Mouse (Mus musculus) liver, adult (tissue): ENCODE data around the gene Nr1h4.

Source experiments
- GATA4 ChIP-seq: IDR thresholded peaks from 2 replicates; pipeline ENCODE4 v1.6.1; 2014; ENCODE audit warnings: mild to moderate bottlenecking, low read length; ENCODE audit not compliant: insufficient replicate concordance

The Nr1h4 gene

DNA sequence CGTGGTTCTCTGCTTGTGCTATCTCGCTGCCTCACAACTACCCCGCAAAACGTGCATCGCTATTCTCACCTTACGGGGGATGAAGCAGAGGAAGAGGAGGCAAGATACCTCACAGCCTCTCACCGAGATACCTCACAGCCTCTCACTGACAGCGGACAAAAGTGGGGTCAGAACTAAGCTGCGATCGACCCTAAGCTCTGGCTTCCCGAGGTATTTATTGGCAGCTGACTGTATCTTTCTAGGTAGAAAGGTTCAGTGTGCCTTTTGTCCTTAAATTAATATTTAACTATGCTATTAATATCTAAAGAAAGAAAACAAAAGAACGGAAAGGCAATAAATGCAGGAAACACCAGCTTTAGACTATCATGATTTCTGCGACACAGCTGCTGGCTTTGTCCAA is 100.6 kb downstream of the Nr1h4 start:
- no peak for TF ChIP-seq GATA4

DNA sequence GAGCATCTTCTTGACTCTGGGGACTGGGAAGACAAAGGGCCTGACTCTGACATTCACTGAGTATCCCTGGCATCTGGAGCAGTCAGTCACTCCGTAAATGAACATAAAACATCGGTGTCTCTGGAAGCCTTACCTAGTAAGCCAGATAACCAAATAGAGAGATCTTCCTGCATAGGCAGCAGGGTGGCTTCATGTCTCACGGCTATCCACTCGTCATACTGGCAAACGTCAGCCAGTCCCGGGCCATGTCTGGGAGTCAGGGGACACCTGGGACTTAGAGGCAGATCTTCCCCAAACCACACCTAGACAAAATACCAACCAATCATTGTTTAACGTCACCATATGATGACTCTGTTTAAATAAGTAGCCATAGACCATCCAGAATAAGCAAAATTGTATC is 102.6 kb downstream of the Nr1h4 start:
- TF ChIP-seq GATA4, result no peak

DNA sequence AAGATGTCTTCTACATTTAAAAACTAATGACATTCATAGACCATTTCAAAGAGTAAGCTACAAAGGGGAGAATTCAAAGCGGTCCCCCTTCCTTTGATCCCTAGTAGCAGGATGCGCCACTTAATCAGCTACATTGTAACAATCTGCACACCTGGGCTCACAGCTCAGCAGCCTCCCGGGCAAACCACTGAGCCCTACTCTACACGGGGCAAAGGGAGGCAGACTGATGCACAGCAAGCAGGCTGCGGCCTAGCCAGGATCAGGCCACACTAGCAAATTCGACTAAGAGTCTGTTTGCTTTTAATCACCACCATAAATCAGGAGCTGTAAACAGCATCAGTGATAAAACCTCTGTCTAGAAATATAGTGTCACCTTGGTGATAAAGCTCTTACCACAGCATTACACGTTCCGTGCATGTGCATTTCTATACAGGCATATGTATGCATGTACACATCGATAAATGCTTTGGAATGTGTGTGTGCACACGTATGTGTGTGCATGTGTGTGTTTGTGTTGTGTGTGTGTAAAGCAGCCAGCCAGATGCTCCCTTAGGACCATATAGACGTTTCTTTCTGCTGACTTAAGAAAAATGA is 108.5 kb downstream of the Nr1h4 start:
- TF ChIP-seq GATA4, result no peak

DNA sequence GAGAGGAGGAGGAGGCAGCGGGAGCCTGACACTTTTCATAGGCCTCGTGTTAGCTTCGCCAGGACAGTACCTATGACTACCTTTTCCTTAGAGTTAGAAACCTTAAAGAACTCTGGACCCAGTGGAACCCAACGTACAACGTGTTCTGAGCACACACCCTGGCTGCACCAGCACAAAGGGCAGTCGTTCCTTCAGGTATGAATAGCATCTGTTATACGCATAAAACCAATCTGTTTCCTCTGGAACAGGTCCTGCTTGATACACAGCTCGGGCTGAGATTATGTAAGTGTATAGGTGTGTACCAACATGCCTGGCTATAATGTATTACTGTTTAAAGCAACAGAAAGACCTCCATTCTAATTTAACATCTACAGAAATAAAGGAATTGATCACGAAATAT is 109.2 kb downstream of the Nr1h4 start:
- TF ChIP-seq GATA4, result no peak

DNA sequence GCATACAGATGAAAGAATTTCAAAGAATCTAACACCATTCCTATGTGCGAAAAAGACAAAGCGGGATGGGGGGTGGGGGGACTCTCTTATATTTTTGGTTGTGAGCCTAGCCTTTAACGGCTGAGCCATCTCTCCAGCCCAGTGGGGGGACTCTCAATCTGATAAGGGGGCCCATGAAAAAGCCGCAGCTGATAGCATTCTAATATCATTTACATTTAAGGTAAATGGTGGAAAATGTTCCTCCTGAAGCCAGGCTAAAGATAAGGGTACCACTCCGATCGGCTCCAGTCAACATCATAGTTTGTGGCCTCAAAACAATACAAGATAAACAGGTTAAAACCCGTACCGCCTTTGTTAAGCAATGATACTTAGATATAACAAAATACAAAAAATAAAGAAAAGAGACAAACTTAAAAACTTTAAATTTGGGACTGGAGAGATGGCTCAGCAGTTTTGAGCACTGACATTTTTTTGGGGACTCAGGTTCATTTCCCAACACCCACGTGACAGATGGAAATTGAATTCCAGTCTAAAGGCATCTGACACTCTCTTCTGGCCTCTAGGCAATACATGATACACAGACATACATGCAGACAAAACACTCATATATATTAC is 110.1 kb downstream of the Nr1h4 start:
- TF ChIP-seq GATA4, result no peak

DNA sequence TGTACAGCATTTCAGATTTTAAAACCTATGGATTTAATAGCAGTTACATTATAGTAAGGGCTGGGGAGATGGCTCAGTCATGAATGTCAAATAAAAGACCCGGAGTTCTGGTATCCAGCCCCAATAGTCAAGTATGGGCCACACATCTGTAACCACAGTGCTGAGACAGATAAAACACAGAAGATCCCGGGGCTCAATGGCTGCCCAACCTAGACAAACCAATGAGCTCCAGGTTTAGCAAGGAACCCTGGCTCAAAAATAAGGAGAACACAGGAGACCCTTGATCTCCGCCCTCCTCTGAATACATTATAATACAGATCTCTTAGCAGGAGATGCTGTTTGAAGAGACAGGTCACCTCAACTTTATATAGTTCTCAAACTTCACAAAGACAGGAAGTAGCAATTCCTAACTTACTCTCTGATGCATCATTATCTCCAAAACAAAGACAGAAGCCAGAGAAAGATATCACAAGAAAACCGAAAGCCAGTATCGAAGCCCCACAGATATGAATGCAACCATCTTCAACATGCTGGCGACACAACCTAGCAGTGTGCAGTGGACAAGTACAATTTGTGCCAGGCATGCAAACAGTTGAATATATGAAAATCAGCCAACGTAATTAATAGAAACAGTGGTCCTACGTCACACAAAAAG is 110.8 kb downstream of the Nr1h4 start:
- TF ChIP-seq GATA4, result no peak

DNA sequence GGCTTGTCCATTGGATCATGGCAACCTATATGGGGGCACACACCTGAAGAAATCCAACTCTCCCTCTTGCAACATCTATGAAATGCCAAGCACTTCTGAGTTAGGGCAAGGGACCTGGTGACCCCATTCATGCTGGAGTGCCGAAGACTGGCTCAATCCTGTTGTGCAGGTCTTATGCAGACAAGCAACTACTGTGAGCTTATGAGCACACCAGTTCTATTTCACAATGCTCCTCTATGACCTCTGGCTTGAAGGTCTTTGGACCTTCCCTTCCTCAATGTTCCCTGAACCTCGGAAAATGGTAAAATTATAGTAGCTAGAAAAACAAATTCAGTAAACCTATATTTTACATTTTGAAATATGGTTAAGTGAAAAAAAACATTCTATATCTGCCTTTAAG is 115.4 kb downstream of the Nr1h4 start:
- TF ChIP-seq GATA4, result no peak

DNA sequence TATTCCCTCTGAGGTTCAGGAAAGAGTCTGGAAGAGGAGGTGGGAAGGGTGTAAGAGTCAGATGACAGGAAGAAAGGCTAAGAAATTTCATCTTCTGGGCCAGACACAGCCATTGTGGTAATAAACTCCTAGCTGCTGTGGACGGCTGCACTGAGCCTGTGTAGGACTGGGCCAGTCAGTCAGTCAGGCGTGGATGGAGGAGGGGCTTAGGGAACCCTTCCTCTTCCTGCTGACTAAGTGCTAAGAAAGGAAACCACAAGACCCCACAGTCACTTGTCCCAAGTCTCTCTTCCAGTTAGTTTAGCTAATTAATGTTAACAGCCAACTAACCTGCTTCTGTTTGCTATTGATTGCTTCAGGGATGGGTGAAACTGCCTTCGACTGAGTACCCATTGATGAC is 117.9 kb downstream of the Nr1h4 start:
- no peak for TF ChIP-seq GATA4

DNA sequence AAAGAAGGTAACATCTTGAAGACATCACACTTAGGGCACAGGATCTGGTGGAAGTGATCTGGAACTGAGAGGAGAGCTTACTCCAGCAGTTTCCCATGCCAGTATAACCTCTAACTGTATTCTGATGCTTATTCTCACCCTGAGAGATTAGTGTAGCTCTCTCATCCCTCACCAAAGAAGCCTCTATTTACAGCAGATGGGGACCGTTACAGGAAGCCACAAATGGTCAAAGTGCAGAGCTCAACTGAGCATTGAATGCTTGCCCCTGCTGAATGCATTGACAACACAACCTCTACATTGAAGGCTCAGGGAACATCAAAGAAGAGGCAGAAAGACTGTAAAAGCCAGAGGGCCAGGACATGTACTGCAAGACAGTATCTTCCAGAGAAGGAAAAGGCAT is 125.8 kb downstream of the Nr1h4 start:
- TF ChIP-seq GATA4, result no peak

DNA sequence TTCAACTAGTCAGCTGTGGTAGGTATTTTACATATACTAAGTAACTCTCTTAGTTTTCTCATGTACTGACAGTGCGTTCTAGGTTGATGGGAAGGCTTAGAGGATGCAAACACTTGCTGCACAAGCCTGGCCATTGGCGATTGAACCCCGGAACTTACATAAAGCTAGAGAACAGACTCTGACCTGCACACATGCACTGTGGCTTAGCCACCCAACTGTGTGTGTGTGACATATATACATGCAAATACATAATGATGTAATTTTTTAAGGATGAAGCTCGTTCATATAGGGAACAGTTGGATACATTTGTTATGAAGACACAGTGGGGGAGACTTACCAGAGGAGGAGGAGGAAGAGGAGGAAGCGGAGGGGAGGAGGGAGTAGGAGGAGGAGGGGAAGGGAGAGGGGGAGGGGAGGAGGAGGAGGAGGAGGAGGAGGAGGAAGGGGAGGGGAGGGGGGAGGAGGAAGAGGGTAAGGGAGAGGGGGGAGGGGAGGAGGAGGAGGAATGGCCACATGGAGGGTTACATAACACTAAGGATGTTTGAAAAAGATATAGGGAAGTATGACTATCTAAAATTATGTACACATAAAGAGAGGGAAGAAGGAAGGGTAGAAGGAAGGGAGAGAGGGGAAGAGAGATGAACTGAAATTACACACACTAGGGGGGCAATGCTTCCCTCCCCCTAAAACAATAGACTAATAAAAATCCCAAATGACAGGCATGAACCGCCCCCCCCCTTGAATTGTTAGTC is 126.5 kb downstream of the Nr1h4 start:
- TF ChIP-seq GATA4, result no peak

DNA sequence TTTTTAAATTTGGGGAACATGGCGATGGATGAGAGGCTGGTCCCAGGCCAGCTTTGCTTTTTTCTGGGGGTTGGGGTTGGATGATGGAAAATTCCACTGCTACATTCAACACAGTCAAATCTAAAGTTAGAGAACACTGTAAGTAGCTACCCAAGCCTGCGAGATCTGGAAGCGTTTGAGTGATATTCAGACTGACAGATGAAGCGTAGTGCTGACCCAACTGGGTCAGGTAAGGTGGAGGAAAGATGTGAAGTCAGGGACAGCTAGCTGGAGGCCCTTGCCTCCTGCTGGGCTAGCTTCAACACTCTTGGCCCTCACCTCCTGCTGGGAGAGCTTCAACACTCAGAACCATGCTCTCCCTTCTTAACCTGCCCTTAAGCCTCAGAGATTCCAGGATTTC is 128.4 kb downstream of the Nr1h4 start:
- TF ChIP-seq GATA4, result no peak
